Mouse (Mus musculus): ENCODE results near the gene Jsrp1. TPM values are rescaled to one million over a fixed set of nuclear protein-coding genes. Genes with fewer than 3 reads are reported as not detected.

Gene Jsrp1
- polyA plus RNA-seq, 1 experiment, result not detected

DNA sequence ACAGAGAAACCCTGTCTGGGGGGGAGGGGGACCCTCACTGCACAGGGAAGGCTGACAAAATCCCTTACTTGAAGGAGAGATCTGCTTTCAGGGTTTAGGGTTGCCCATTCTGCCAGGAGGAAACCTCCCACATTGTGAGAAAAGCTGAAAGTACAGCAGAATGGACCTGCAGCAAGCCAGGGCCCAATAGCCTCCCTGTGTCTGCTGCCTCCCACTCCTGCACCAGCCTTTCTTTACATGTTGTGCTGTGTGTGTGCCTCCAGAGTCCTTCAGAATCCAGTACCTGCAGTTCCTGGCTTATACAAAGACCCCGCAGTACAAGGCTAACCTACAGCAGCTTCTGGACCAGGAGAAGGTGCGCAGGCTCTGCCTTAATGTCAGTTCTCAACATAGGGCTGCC is 29.0 kb downstream of the Jsrp1 start:
- H3K27ac ChIP-seq (ENCODE audit: insufficient read depth, low read depth, low read length), result no peak overlapping the region
- 100% methylated on average over 2 of the region's 2 CpGs for WGBS
- TF ChIP-seq CTCF (IDR thresholded peaks at IDR 0.05; ENCODE audit: extremely low read depth, insufficient read length, insufficient replicate concordance, low read depth, low read length) (no peak), POLR2A (IDR thresholded peaks at IDR 0.05; ENCODE audit: low read depth, low read length) (no peak)
- H3K27me3 ChIP-seq (ENCODE audit: control insufficient read depth, insufficient read depth, low read length), result no peaks in the 10 kb centered on the region
- peaks cover 92% of the 10 kb centered on the region for H3K36me3 ChIP-seq (ENCODE audit: control insufficient read depth, insufficient read depth, low read length)
- H3K4me3 ChIP-seq (ENCODE audit: low read depth, low read length), result no peak overlapping the region
- no peaks in the 10 kb centered on the region for H3K4me1 ChIP-seq (ENCODE audit: control insufficient read depth, insufficient read depth, insufficient read length, low read length)

GRCm38 (mm10) chr10:80779565-80779964 is 33.7 kb downstream of the Jsrp1 start:
- TF ChIP-seq POLR2A (IDR thresholded peaks at IDR 0.05; ENCODE audit: low read depth, low read length), result no peak
- TF ChIP-seq CTCF (IDR thresholded peaks at IDR 0.05; ENCODE audit: extremely low read depth, insufficient read length, insufficient replicate concordance, low read depth, low read length), result no peak
- Histone ChIP-seq H3K4me1 (ENCODE audit: control insufficient read depth, insufficient read depth, insufficient read length, low read length) (no peaks in the 10 kb centered on the region), H3K27me3 (ENCODE audit: control insufficient read depth, insufficient read depth, low read length) (no peaks in the 10 kb centered on the region), H3K4me3 (ENCODE audit: low read depth, low read length) (no peak overlapping the region), H3K36me3 (ENCODE audit: control insufficient read depth, insufficient read depth, low read length) (peaks cover 91% of the 10 kb centered on the region), H3K27ac (ENCODE audit: insufficient read depth, low read depth, low read length) (no peak overlapping the region)

DNA sequence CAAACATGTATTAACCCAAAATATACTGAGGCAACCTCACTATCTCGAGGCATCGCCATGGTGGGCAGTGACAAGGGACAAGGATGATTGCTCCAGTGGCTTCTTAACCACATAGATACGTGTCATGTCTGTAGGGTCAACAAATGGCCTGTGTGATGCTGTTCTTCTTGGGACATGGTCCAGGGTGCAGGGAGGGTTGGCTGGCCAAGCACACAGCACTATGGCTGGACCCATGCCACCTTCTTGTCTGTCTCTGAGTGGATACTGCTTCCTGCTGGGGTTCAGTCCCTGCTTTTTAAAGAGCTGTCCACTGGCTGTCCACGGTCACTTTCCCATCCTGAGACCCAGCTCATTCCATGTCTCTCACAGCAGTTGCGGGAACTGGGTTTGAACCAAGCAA is 36.2 kb downstream of the Jsrp1 start:
- TF ChIP-seq POLR2A (IDR thresholded peaks at IDR 0.05; ENCODE audit: low read depth, low read length) (no peak), CTCF (IDR thresholded peaks at IDR 0.05; ENCODE audit: extremely low read depth, insufficient read length, insufficient replicate concordance, low read depth, low read length) (no peak)
- Histone ChIP-seq H3K27me3 (ENCODE audit: control insufficient read depth, insufficient read depth, low read length) (no peaks in the 10 kb centered on the region), H3K4me3 (ENCODE audit: low read depth, low read length) (no peak overlapping the region), H3K27ac (ENCODE audit: insufficient read depth, low read depth, low read length) (no peak overlapping the region), H3K4me1 (ENCODE audit: control insufficient read depth, insufficient read depth, insufficient read length, low read length) (peaks cover 3% of the 10 kb centered on the region; the same call in 1 of the 2 replicates), H3K36me3 (ENCODE audit: control insufficient read depth, insufficient read depth, low read length) (peaks cover 91% of the 10 kb centered on the region)
- 94% methylated on average over 5 of the region's 5 CpGs for WGBS

GRCm38 (mm10) chr10:80776358-80776869 is 36.9 kb downstream of the Jsrp1 start:
- Histone ChIP-seq H3K36me3 (ENCODE audit: control insufficient read depth, insufficient read depth, low read length) (peaks cover 90% of the 10 kb centered on the region), H3K27me3 (ENCODE audit: control insufficient read depth, insufficient read depth, low read length) (no peaks in the 10 kb centered on the region), H3K4me3 (ENCODE audit: low read depth, low read length) (no peak overlapping the region), H3K4me1 (ENCODE audit: control insufficient read depth, insufficient read depth, insufficient read length, low read length) (peaks cover 3% of the 10 kb centered on the region; the same call in 1 of the 2 replicates), H3K27ac (ENCODE audit: insufficient read depth, low read depth, low read length) (no peak overlapping the region)
- TF ChIP-seq POLR2A (IDR thresholded peaks at IDR 0.05; ENCODE audit: low read depth, low read length) (no peak), CTCF (IDR thresholded peaks at IDR 0.05; ENCODE audit: extremely low read depth, insufficient read length, insufficient replicate concordance, low read depth, low read length) (no peak)
- 88% methylated on average over 6 of the region's 6 CpGs for WGBS

- H3K4me3 ChIP-seq (ENCODE audit: low read depth, low read length), result no peak overlapping the region
- WGBS, result 94% methylated on average over 4 of the region's 4 CpGs
- H3K36me3 ChIP-seq (ENCODE audit: control insufficient read depth, insufficient read depth, low read length), result peaks cover 90% of the 10 kb centered on the region
- TF ChIP-seq POLR2A (IDR thresholded peaks at IDR 0.05; ENCODE audit: low read depth, low read length) (no peak), CTCF (IDR thresholded peaks at IDR 0.05; ENCODE audit: extremely low read depth, insufficient read length, insufficient replicate concordance, low read depth, low read length) (no peak)
- H3K27ac ChIP-seq (ENCODE audit: insufficient read depth, low read depth, low read length), result no peak overlapping the region
- peaks cover 3% of the 10 kb centered on the region; the same call in 1 of the 2 replicates for H3K4me1 ChIP-seq (ENCODE audit: control insufficient read depth, insufficient read depth, insufficient read length, low read length)
- H3K27me3 ChIP-seq (ENCODE audit: control insufficient read depth, insufficient read depth, low read length), result no peaks in the 10 kb centered on the region
Measured at GRCm38 (mm10) chr10:80775731-80776130, 37.6 kb downstream of the Jsrp1 start.

DNA sequence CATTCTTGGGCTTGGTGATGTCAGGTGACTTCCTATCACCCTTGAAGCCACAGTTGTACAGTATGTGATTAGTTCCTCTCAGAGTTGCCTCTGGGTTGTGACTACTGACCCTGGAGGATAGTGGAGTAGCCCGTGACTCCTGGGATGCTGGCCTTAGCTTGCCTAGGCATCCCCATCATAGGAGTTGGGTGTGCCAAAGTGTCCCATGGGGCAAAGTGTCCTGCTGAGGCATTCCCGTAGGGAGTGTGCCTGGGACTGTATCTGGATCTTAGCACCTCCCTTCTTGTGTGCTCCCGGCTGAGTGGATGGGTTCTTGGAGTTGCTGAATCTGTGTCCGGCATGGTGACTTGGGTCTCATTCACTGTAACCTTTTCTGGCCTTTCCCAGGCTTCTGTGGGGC is 38.3 kb downstream of the Jsrp1 start:
- Histone ChIP-seq H3K4me1 (ENCODE audit: control insufficient read depth, insufficient read depth, insufficient read length, low read length) (peaks cover 3% of the 10 kb centered on the region; the same call in 1 of the 2 replicates), H3K36me3 (ENCODE audit: control insufficient read depth, insufficient read depth, low read length) (peaks cover 91% of the 10 kb centered on the region), H3K4me3 (ENCODE audit: low read depth, low read length) (no peak overlapping the region), H3K27me3 (ENCODE audit: control insufficient read depth, insufficient read depth, low read length) (no peaks in the 10 kb centered on the region), H3K27ac (ENCODE audit: insufficient read depth, low read depth, low read length) (no peak overlapping the region)
- TF ChIP-seq POLR2A (IDR thresholded peaks at IDR 0.05; ENCODE audit: low read depth, low read length) (no peak), CTCF (IDR thresholded peaks at IDR 0.05; ENCODE audit: extremely low read depth, insufficient read length, insufficient replicate concordance, low read depth, low read length) (no peak)
- WGBS, result 86% methylated on average over 4 of the region's 4 CpGs

- H3K36me3 ChIP-seq (ENCODE audit: control insufficient read depth, insufficient read depth, low read length), result peaks cover 93% of the 10 kb centered on the region
- no peak overlapping the region for H3K4me3 ChIP-seq (ENCODE audit: low read depth, low read length)
- no peak overlapping the region; the same call in 1 of the 2 replicates for H3K27ac ChIP-seq (ENCODE audit: insufficient read depth, low read depth, low read length)
- 50% methylated on average over 2 of the region's 2 CpGs for WGBS
- H3K27me3 ChIP-seq (ENCODE audit: control insufficient read depth, insufficient read depth, low read length), result no peaks in the 10 kb centered on the region
- TF ChIP-seq CTCF (IDR thresholded peaks at IDR 0.05; ENCODE audit: extremely low read depth, insufficient read length, insufficient replicate concordance, low read depth, low read length) (peak; percentile 96; the same call in 1 of the 2 replicates), POLR2A (IDR thresholded peaks at IDR 0.05; ENCODE audit: low read depth, low read length) (no peak)
- peaks cover 3% of the 10 kb centered on the region; the same call in 1 of the 2 replicates for H3K4me1 ChIP-seq (ENCODE audit: control insufficient read depth, insufficient read depth, insufficient read length, low read length)
Measured at GRCm38 (mm10) chr10:80774549-80774948, 38.7 kb downstream of the Jsrp1 start.
